Mouse (Mus musculus) liver, embryonic 11.5 days (tissue): ENCODE results near the gene Ajm1. TPM values are rescaled to one million over a fixed set of nuclear protein-coding genes. Genes with fewer than 3 reads are reported as not detected.
A peak's percentile ranks its signal among the peaks of the same experiment; 100 is the strongest.

Experiments
- ATAC-seq: fragments of 200-750 bp; cut with Nextera tagmentation; replicated peaks from 2 replicates; pipeline ENCODE4 v1.8.0; 2017; ENCODE audit warnings: moderate number of reproducible peaks, mild to moderate bottlenecking, moderate TSS enrichment, moderate library complexity; ENCODE audit not compliant: low FRiP score
- DNase-seq: peaks from one replicate; pipeline ENCODE4 v3.0.0-alpha.2; 2017; ENCODE audit warnings: low spot score
- H3K27ac ChIP-seq: fragments of 300-500 bp; sonication (generic); 2 replicates; pipeline ENCODE4 v1.5.1; 2014; ENCODE audit warnings: mild to moderate bottlenecking, low read depth, low read length, control low read depth
- H3K27me3 ChIP-seq: fragments of 300-500 bp; sonication (generic); replicated peaks from 2 replicates; pipeline ENCODE4 v1.6.1; 2014; ENCODE audit warnings: low read length, mixed read lengths; ENCODE audit not compliant: control insufficient read depth, insufficient read depth
- H3K36me3 ChIP-seq: fragments of 300-500 bp; sonication (generic); 2 replicates; pipeline ENCODE4 v1.6.1; 2014; ENCODE audit warnings: mild to moderate bottlenecking, low read length, moderate library complexity, mixed read lengths; ENCODE audit not compliant: control insufficient read depth, insufficient read depth
- H3K4me1 ChIP-seq: fragments of 300-500 bp; sonication (generic); replicated peaks from 2 replicates; pipeline ENCODE4 v1.6.1; 2014; ENCODE audit warnings: low read length, mixed read lengths; ENCODE audit not compliant: control insufficient read depth, insufficient read depth
- H3K4me2 ChIP-seq: fragments of 300-500 bp; sonication (generic); 2 replicates; pipeline ENCODE4 v1.6.1; 2014; ENCODE audit warnings: mild to moderate bottlenecking, control low read depth, moderate library complexity
- H3K4me3 ChIP-seq: fragments of 300-500 bp; sonication (generic); 2 replicates; pipeline ENCODE4 v1.5.1; 2014; ENCODE audit warnings: low read depth, low read length, control low read depth
- H3K9ac ChIP-seq: fragments of 300-500 bp; sonication (generic); 2 replicates; pipeline ENCODE4 v1.6.1; 2014; ENCODE audit warnings: low read depth, low read length, control low read depth
- H3K9me3 ChIP-seq: fragments of 300-500 bp; sonication (generic); 2 replicates; pipeline ENCODE4 v1.6.1; 2016; ENCODE audit warnings: low read length, inconsistent platforms, mixed read lengths; ENCODE audit not compliant: control insufficient read depth
- WGBS: fragments of 180-500 bp; shearing (Covaris S2); extraction: QIAGEN DNeasy Blood & Tissue Kit; methylation state at CpG from one replicate; pipeline ENCODE4 v1.1.7; 2014; 5-methylcytosine and 5-hydroxymethylcytosine counted together
- polyA plus RNA-seq: library from polyadenylated mRNA; unstranded; fragments of >200 nt; fragmentation: Nextera tagmentation; extraction: Ambion mirVana; gene quantifications from 2 replicates; pipeline ENCODE4 v1.2.1, GENCODE M21; 2014

Gene Ajm1
- polyA plus RNA-seq, 1 experiment from 2014 or later: not detected

DNA sequence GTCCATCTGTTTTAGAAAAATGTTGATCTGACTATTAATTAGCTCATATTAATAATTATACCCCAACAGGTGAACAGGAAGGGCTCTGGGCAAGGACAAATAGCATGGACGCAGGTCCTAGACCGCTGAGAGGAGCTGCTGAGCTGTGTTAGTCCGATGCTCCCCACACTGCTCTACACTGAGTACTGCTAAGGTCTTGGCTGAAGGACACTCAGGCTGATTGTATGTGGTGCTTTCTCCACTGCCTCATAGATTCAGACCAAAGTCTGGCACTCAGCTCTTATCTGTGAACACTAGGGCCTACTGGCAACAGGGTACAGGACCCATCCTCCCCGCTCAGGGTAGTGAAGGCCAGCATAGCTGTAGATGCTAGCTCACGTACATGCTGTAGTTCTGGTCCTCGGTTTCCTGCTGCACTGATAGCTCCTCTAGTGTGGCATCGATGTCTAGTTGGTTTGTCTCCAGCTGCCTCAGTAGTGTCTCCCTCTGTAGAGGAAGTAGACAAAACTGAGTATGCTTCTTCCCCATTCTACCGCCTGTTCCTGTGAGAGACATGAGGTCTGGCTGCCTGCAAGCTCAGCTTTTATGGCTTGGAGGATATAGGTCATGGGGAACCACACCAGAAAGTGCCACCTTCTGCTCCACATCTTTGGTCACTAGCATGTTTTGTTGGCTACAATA lies 6.8 kb upstream of the Ajm1 start:
- Histone ChIP-seq H3K9ac (no peak overlapping the region), H3K27me3 (no peaks in the 10 kb centered on the region), H3K9me3 (no peaks in the 10 kb centered on the region), H3K4me1 (no peaks in the 10 kb centered on the region), H3K36me3 (peaks cover 35% of the 10 kb centered on the region), H3K4me3 (no peak overlapping the region), H3K27ac (no peak overlapping the region), H3K4me2 (no peak overlapping the region)
- DNase-seq (no peak), ATAC-seq (no peak)
- 85% methylated on average over 8 of the region's 8 CpGs for WGBS

DNA sequence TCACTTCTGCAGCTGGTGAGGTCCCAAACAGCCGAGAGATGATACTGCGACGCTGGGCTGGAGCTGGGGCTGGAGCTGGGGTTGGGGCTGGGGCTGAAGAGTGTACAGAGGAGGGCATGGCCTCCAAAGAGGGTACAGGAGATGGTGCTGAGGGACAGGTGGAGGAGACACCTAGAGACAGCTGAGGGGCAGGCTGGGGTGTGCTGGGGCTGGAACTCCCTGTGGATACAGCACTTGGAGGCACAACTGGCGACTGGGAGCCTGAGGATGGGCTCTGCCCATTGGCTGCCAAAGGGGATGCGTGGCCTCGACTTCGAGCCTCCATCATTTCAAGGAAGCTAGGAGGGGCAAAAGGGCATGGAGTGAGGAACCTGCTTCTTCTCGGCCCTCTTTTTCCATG lies 5.7 kb upstream of the Ajm1 start:
- peaks cover 26% of the 10 kb centered on the region for H3K36me3 ChIP-seq
- 91% methylated on average over 8 of the region's 8 CpGs for WGBS

DNA sequence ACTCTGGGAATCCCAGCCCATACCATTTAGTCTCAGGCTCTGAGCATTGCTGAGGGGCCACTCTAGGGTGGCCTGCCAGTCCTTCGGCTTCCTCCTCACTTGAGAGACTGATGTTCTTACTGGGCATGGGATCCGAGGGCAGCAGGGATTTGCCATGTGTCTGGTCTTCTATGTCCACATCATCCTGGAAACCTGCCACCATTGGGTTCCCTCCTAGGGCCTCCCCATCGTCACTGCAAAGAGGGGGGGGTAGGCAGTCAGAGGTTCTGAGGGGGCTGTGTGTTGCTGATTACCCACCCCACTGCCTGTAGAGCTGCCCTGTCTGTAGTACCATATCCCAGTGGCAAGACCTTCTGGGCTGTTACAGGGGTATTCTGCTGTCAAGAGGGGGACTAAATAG lies 4.0 kb upstream of the Ajm1 start:
- no peak overlapping the region for H3K27ac ChIP-seq
- no peak overlapping the region for H3K4me2 ChIP-seq
- peaks cover 19% of the 10 kb centered on the region for H3K4me1 ChIP-seq
- H3K27me3 ChIP-seq: peaks cover 6% of the 10 kb centered on the region
- H3K36me3 ChIP-seq: peaks cover 19% of the 10 kb centered on the region
- 87% methylated on average over 3 of the region's 3 CpGs for WGBS
- no peak overlapping the region for H3K4me3 ChIP-seq
- H3K9ac ChIP-seq: no peak overlapping the region
- H3K9me3 ChIP-seq: no peaks in the 10 kb centered on the region
- ATAC-seq (no peak), DNase-seq (no peak)

More for the DNA sequence above, 5.7 kb upstream of the Ajm1 start:
- ATAC-seq (no peak), DNase-seq (no peak)
- Histone ChIP-seq H3K4me3 (no peak overlapping the region), H3K4me2 (no peak overlapping the region), H3K27me3 (no peaks in the 10 kb centered on the region), H3K9me3 (no peaks in the 10 kb centered on the region), H3K4me1 (peaks cover 9% of the 10 kb centered on the region), H3K9ac (no peak overlapping the region), H3K27ac (no peak overlapping the region)

DNA sequence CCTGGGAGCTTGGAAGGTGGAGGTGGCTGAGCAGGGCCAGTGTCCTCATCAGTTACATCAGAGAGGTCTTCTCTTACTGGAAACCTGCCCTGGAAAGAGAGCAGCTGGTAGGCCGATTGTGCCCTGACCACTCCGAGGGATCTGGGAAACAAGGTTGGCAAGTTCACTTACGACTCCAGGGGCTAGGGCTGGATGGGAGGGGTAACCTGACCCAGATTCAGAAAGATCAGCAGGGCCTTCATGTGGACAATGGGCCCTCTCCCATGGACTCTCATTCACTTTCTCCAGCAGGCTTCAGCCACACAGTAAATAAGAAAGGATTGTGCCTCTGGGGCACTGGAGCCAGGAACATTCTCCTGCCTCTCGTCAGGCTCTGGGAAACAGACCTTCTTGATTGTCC lies 3.3 kb upstream of the Ajm1 start:
- ATAC-seq (no peak), DNase-seq (no peak)
- Histone ChIP-seq H3K4me3 (no peak overlapping the region), H3K9me3 (no peaks in the 10 kb centered on the region), H3K27ac (no peak overlapping the region), H3K9ac (no peak overlapping the region), H3K4me1 (peaks cover 19% of the 10 kb centered on the region), H3K36me3 (peaks cover 14% of the 10 kb centered on the region), H3K4me2 (no peak overlapping the region), H3K27me3 (peaks cover 14% of the 10 kb centered on the region)
- 86% methylated on average over 4 of the region's 4 CpGs for WGBS

DNA sequence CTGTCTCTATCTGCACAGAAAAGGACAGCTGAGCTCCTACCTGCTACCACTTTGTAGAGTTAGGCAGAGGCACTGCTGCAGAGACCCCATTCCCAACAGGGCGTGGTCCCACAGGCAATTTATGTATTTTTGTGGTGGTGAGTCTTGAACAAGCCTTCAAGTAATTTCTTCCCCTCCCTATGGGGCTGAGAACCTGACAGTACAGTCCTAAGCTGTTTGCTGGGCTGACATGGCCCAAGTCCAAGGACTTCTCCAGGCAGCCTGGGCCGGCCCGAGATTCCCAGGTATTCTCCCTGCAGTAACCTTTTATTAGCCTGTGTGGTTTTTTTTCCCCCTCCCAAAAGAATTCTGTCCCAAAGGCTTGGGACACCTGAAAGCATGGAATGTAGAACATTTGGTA lies 2.6 kb upstream of the Ajm1 start:
- Histone ChIP-seq H3K27ac (no peak overlapping the region), H3K36me3 (peaks cover 14% of the 10 kb centered on the region), H3K9ac (no peak overlapping the region), H3K4me2 (no peak overlapping the region), H3K4me3 (no peak overlapping the region), H3K27me3 (peaks cover 21% of the 10 kb centered on the region), H3K4me1 (peaks cover 23% of the 10 kb centered on the region), H3K9me3 (no peaks in the 10 kb centered on the region)
- DNase-seq (no peak), ATAC-seq (no peak)
- WGBS: 94% methylated on average over 3 of the region's 3 CpGs

DNA sequence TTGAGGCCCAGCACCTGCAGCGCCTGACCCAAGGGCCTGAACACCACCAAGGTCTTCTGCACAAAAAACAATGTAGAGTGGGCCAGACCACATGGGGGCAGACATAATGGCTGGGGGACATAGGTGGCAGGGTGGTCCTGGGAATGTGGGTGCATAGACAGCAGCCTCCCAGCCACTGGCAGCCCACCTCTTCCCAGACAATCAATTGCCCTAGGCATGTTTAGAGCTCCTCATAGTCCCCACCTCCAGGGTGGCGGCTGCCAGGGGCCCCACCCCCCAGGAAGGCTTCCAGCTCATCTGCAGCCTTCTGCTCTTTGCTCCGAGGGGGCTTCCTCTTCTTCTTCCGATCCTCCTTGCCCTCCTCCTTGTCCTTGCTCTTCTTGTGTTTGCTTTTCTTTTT lies 2.0 kb upstream of the Ajm1 start:
- Histone ChIP-seq H3K27me3 (peaks cover 27% of the 10 kb centered on the region), H3K4me3 (no peak overlapping the region), H3K9ac (no peak overlapping the region), H3K36me3 (peaks cover 11% of the 10 kb centered on the region), H3K9me3 (no peaks in the 10 kb centered on the region), H3K4me1 (peaks cover 25% of the 10 kb centered on the region), H3K4me2 (no peak overlapping the region), H3K27ac (no peak overlapping the region)
- DNase-seq (no peak), ATAC-seq (no peak)
- WGBS: 69% methylated on average over 4 of the region's 4 CpGs

DNA sequence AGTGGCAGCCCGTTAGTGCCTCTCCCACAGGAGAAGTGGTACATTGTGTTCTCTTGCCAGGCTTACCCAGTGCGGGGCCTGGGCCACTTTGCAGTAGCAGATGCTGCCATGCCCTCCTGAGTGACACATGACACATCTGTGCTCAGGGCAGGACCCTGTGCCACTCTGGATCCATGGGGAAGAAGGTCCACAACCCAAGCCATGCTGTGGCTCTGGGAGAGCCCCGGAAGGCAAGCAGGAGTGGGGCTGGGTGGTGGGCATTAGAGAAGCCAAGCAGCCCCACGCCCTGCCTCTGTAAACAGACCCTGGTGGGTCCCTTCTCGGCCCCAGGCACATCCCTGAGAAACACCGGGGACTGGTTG lies 1.5 kb upstream of the Ajm1 start:
- ATAC-seq (no peak), DNase-seq (no peak)
- H3K4me3 ChIP-seq: no peak overlapping the region
- peaks cover 31% of the 10 kb centered on the region for H3K27me3 ChIP-seq
- WGBS: 82% methylated on average over 6 of the region's 6 CpGs
- H3K36me3 ChIP-seq: peaks cover 11% of the 10 kb centered on the region
- H3K27ac ChIP-seq: no peak overlapping the region
- no peak overlapping the region for H3K9ac ChIP-seq
- no peaks in the 10 kb centered on the region for H3K9me3 ChIP-seq
- peaks cover 26% of the 10 kb centered on the region for H3K4me1 ChIP-seq
- H3K4me2 ChIP-seq: no peak overlapping the region

DNA sequence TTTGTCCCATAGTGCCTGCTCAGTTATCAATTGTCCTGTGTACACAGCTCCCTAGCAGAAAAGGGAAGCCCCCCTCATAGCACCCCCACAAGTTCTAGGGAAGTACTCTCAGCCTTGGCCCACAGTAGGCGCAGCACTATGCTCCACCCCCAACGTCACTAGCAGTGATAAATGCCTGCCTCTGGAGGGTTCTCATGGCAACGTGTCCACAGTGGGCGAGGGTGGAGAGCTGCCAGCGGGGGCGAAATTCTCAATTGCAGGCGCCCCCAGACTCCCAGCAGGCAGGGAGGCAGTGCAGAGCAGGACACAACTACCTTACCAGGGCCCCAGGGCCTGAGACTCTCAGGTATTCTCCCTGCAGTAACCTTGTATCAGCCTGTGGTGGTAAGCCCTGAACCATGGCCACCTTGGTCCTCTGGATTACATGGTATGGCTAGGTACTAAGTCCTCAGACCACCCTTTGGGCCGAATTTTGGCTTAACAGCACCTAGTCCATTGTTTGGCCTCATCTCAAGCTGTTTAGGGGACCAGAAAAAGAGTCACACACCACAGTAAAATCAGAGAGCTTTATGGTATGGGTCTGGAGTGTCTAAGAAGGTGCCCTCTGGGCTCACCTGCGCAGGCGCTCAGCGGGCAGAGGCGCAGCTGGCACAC lies 1.0 kb upstream of the Ajm1 start:
- Histone ChIP-seq H3K36me3 (peaks cover 11% of the 10 kb centered on the region), H3K9ac (0 out of 2 replicates have a peak overlapping the region, but pooled peaks have one; percentile 4), H3K27ac (no peak overlapping the region), H3K4me2 (no peak overlapping the region; the same call in 1 of the 2 replicates), H3K4me1 (peaks cover 31% of the 10 kb centered on the region), H3K4me3 (no peak overlapping the region), H3K27me3 (peaks cover 36% of the 10 kb centered on the region), H3K9me3 (no peaks in the 10 kb centered on the region)
- peak; percentile 42; the same call in 1 of the 2 replicates for ATAC-seq
- WGBS: 48% methylated on average over 12 of the region's 12 CpGs
- DNase-seq: no peak

DNA sequence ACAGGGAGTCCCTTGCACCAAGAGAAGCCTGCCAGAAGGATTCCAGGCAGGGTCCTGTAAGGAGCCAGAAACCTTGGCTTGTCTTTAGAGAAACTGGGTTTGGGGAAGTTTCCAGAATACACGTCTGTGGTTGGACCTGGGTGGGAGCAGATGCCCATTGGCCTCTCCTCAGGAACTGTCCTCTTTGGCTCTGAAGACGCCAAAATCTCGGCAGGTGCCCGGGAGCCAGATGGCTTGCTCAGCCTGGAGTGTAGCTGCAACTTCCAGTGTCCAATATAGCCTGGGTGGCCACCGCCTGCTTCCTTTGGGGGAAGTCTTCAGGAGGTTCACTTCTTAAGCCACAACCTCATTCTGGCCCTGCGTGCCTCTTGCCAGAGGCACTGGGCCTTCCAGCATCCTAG lies 344 bp upstream of the Ajm1 start:
- Histone ChIP-seq H3K27ac (no peak overlapping the region), H3K4me1 (peaks cover 37% of the 10 kb centered on the region), H3K27me3 (peaks cover 43% of the 10 kb centered on the region), H3K36me3 (peaks cover 9% of the 10 kb centered on the region), H3K9me3 (no peaks in the 10 kb centered on the region), H3K9ac (no peak overlapping the region), H3K4me3 (peak overlapping the region; percentile 34; the same call in 1 of the 2 replicates), H3K4me2 (peak overlapping the region; percentile 66)
- WGBS: 18% methylated on average over 6 of the region's 6 CpGs
- DNase-seq (no peak), ATAC-seq (0 out of 2 replicates have a peak, but pooled peaks have one; percentile 21)
